Mouse (Mus musculus) liver, embryonic 14.5 days (tissue): Measurements from ENCODE around the gene Dand5. TPM values are rescaled to one million over a fixed set of nuclear protein-coding genes. Genes with fewer than 3 reads are reported as not detected.

Source experiments
- ATAC-seq: fragments of 200-750 bp; cut with Nextera tagmentation; 2 replicates; pipeline ENCODE4 v1.8.0; 2017; ENCODE audit warnings: moderate number of reproducible peaks, mild to moderate bottlenecking, moderate library complexity; ENCODE audit not compliant: insufficient read depth
- DNase-seq, 3 experiments: peaks; one replicate each; pipeline ENCODE4 v3.0.0-alpha.2; 2012 to 2013; ENCODE audit warnings: low read depth in 3 of 3, low spot score in 3 of 3
- H3K27ac ChIP-seq: fragments of 300-500 bp; sonication (generic); 2 replicates; pipeline ENCODE4 v1.5.1; 2014; ENCODE audit warnings: moderate library complexity, mild to moderate bottlenecking, control low read depth, inconsistent platforms
- H3K27me3 ChIP-seq: fragments of 300-500 bp; sonication (generic); 2 replicates; pipeline ENCODE4 v1.6.1; 2014; ENCODE audit warnings: mild to moderate bottlenecking, low read length, moderate library complexity; ENCODE audit not compliant: control insufficient read depth, insufficient read depth
- H3K36me3 ChIP-seq: fragments of 300-500 bp; sonication (generic); replicated peaks from 2 replicates; pipeline ENCODE4 v1.6.1; 2014; ENCODE audit warnings: low read depth; ENCODE audit not compliant: control insufficient read depth, insufficient read depth
- H3K4me1 ChIP-seq, 2 experiments: fragments of 200-500 bp in 1 of 2; fragments of 300-500 bp in 1 of 2; sonication (generic) in 1 of 2; replicated peaks; 2 replicates each; pipeline ENCODE4 v1.6.1; 2012 to 2014; ENCODE audit warnings: antibody characterized with exemption in 1 of 2, inconsistent platforms in 1 of 2, low read length in 1 of 2; ENCODE audit not compliant: control insufficient read depth in 2 of 2, insufficient read depth in 2 of 2
- H3K4me2 ChIP-seq: fragments of 300-500 bp; sonication (generic); 2 replicates; pipeline ENCODE4 v1.6.1; 2014; ENCODE audit warnings: low read depth, mild to moderate bottlenecking, control low read depth, moderate library complexity
- H3K4me3 ChIP-seq, 2 experiments: fragments of 200-500 bp in 1 of 2; fragments of 300-500 bp in 1 of 2; sonication (generic) in 1 of 2; 2 replicates each; pipeline ENCODE4 v1.5.1; 2012 to 2014; ENCODE audit warnings: low read depth in 2 of 2, low read length in 2 of 2, mild to moderate bottlenecking in 2 of 2, control low read depth in 1 of 2, inconsistent platforms in 1 of 2, moderate library complexity in 1 of 2; ENCODE audit not compliant: insufficient read depth in 1 of 2
- H3K9ac ChIP-seq: fragments of 300-500 bp; sonication (generic); replicated peaks from 2 replicates; pipeline ENCODE4 v1.6.1; 2014; ENCODE audit warnings: mild to moderate bottlenecking, control low read depth, moderate library complexity
- H3K9me3 ChIP-seq: fragments of 300-500 bp; sonication (generic); 2 replicates; pipeline ENCODE4 v1.6.1; 2016; ENCODE audit warnings: low read length, mixed read lengths; ENCODE audit not compliant: control insufficient read depth
- CTCF ChIP-seq: IDR thresholded peaks from 2 replicates; pipeline ENCODE4 v1.5.1; 2016; ENCODE audit warnings: antibody characterized with exemption, low read depth, control low read depth
- EP300 ChIP-seq: IDR thresholded peaks from 2 replicates; pipeline ENCODE4 v1.6.1; 2016; ENCODE audit warnings: antibody characterized with exemption, low read depth
- WGBS: fragments of 180-500 bp; shearing (Covaris S2); extraction: QIAGEN DNeasy Blood & Tissue Kit; methylation state at CpG from one replicate; pipeline ENCODE4 v1.1.7; 2014; ENCODE audit not compliant: insufficient replicate concordance; 5-methylcytosine and 5-hydroxymethylcytosine counted together
- polyA plus RNA-seq, 2 experiments: library from polyadenylated mRNA; depleted of rRNA in 1 of 2; stranded (reverse) in 1 of 2; unstranded in 1 of 2; fragments of >200 nt; fragmentation: Nextera tagmentation in 1 of 2; extraction: Ambion mirVana in 1 of 2; gene quantifications; 2 replicates each; pipeline versions ENCODE4 v1.2.1 to v1.2.3; 2012 to 2014

Dand5 gene
- polyA plus RNA-seq, 2 experiments, result 1.9 to 2.7 TPM

DNA sequence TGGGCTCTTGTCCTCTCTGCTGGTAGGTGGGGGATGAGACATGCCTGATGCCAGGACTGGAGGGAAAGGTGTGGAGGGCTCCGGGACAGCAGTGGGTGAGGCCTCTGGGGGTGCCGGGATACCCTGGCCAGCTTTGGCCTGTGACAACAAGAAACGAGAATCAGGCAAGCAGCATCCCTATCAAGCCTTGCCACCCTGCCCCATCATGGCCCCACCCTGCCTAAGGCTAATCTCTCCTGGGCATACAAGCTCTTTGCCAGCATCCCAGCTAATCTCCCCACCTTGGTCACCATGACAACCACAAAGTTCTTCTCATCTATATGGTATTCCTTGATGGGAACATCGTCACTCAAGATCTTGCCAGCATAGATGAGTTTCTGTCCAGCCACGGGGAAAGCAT lies 15.9 kb upstream of the Dand5 start:
- peaks cover 37 to 58% of the 10 kb centered on the region in 2 experiments for H3K4me1 ChIP-seq
- H3K9ac ChIP-seq, result peak overlapping the region; percentile 96
- WGBS, result 12% methylated on average over 5 of the region's 5 CpGs
- H3K27me3 ChIP-seq, result no peaks in the 10 kb centered on the region
- H3K27ac ChIP-seq, result peak overlapping the region; percentile 97
- ATAC-seq, result peak; percentile 83
- H3K4me3 ChIP-seq, result peak overlapping the region; percentile 74 to 82
- DNase-seq, result peak; percentile 94 to 95 (median 95)
- TF ChIP-seq CTCF, result no peak
- peak; percentile 98 for TF ChIP-seq EP300
- H3K9me3 ChIP-seq, result no peaks in the 10 kb centered on the region
- H3K36me3 ChIP-seq, result peaks cover 74% of the 10 kb centered on the region
- H3K4me2 ChIP-seq, result peak overlapping the region; percentile 73

DNA sequence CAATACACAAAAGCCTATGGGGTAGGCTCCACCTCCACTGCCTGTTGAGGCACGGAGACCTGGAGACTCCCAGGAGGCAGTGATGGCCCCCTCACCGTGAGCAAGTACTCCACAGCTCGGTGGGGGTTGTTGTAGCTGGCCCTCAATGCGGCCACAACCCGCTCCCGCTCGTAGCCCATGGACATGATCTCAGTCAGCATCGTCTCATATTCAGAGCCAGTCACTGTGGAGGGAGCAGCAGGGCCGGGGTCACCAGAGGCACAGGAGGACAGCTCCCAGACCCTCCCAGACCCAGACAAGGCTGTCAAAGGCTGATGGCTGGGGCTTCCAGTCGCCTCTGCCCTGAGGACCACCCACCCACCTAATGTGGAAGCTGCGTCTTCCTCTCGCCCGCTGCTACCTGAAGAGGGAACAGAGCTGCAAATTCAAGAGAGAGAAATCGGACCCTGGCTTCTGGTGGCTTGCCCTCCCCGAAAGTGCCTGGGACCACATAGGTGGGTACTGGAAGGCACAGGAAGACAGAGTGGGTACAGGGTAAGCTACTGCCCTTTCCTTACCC lies 15.4 kb upstream of the Dand5 start:
- no peaks in the 10 kb centered on the region for H3K9me3 ChIP-seq
- H3K4me1 ChIP-seq, result peaks cover 38 to 62% of the 10 kb centered on the region in 2 experiments
- H3K27ac ChIP-seq, result peak overlapping the region; percentile 97
- H3K4me3 ChIP-seq, result peak overlapping the region; percentile 74 to 82
- H3K36me3 ChIP-seq, result peaks cover 69% of the 10 kb centered on the region
- no peak for ATAC-seq
- H3K27me3 ChIP-seq, result no peaks in the 10 kb centered on the region
- 71% methylated on average over 15 of the region's 15 CpGs for WGBS
- H3K9ac ChIP-seq, result peak overlapping the region; percentile 96
- H3K4me2 ChIP-seq, result peak overlapping the region; percentile 73
- DNase-seq, result no peak
- no peak for TF ChIP-seq EP300
- TF ChIP-seq CTCF, result no peak

DNA sequence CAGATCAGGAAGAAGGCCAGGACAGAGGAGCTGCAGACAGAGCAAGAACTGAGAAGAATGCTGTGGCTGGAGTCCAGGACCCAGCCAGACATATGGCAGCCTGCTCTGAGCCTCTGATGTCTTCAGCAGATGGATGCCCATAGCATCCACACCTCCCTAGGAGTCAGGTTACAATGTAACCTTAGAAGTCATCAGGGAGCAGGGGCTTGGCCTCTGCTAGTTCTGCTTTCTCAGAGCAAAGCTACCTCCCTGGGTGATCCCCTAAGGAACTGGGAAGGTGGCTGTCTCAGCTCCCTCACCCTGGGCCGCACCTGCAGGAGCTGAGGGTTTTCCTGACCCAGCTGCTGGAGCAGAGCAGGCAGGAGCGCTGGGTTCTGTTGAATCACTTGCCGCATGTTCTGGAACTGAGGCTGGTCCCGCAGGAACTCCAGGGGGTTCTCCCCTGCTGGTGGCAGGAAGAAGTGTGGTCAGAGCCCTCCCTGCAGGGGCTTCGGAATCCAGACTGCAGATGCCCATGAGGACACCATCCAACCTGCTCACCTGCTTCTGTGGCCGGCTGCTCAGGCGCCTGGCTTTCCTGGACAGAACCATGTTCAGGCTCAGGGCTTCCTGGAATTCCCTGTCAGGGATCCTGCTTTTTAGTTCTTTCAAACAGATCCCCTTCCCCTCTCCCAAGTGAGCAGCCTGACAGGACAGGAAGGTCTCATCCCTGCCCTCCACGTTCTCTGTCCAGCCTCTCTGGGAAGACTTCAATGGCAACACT lies 14.7 kb upstream of the Dand5 start:
- peak overlapping the region; percentile 97 for H3K27ac ChIP-seq
- ATAC-seq (no peak), DNase-seq (no peak)
- peak overlapping the region; percentile 74 to 82 for H3K4me3 ChIP-seq
- 78% methylated on average over 8 of the region's 8 CpGs for WGBS
- peaks cover 39 to 64% of the 10 kb centered on the region in 2 experiments for H3K4me1 ChIP-seq
- TF ChIP-seq EP300 (no peak), CTCF (peak; percentile 52)
- no peaks in the 10 kb centered on the region for H3K27me3 ChIP-seq
- H3K9ac ChIP-seq, result peak overlapping the region; percentile 96
- H3K9me3 ChIP-seq, result no peaks in the 10 kb centered on the region
- H3K36me3 ChIP-seq, result peaks cover 62% of the 10 kb centered on the region
- peak overlapping the region; percentile 73 for H3K4me2 ChIP-seq

DNA sequence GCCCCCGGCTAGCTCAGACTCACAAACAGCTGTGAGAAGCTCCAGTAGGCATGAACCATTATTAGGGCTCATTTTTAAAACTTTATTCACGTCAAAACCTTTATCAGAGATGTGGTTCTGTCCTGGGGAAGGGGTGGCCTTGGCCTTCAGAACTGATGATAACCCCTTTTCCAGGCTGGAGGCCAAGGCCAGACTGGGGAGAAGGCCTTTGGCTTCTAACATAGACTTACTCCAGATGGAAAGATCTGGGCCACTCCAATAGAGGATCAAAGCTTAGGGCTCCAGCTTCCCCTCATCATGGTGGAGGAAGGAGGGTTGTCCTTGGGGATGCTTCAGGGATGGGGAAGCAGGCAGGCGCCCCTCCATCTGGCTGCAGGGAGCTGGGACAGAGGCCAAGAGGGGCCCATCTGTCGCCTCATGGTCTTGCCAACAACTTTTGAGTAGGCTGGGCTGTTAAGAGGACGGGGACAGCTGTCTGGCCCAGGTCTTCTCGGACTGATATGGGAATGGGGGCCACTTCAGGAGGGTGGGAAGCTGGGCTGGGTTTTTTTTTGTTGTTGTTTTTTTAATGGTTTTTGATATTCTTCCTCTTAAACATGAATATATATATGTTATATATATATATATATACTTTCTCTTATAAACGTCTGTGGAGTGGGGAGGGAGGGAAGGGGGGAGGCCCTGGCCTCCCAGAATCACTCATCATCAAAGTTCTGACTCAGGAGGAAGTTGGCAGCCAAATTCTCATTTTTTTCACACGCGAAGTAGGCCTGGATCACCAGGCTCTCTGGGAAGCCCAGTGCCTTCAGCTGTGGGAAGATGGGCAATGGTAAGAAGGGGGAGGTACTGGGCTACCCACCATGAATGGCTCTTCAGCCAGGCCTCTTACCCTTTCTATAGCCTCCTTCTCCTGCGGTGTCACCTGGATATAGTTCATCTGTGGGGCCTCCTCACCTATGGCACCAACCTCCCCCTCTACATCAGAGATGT lies 12.5 kb upstream of the Dand5 start:
- H3K27ac ChIP-seq, result peak overlapping the region; percentile 97
- peaks cover 43 to 68% of the 10 kb centered on the region in 2 experiments for H3K4me1 ChIP-seq
- 70% methylated on average over 10 of the region's 10 CpGs for WGBS
- H3K27me3 ChIP-seq, result no peaks in the 10 kb centered on the region
- TF ChIP-seq CTCF (no peak), EP300 (no peak; the same call in 1 of the 2 replicates)
- peak overlapping the region in 1 of 2 experiments; percentile 74; a peak in 1 of 4 replicates for H3K4me3 ChIP-seq
- H3K4me2 ChIP-seq, result peak overlapping the region; percentile 84
- DNase-seq (no peak), ATAC-seq (no peak)
- H3K9me3 ChIP-seq, result no peaks in the 10 kb centered on the region
- peaks cover 54% of the 10 kb centered on the region for H3K36me3 ChIP-seq
- H3K9ac ChIP-seq, result peak overlapping the region; percentile 25; the same call in 1 of the 2 replicates
